Mouse (Mus musculus): ENCODE results near the gene Mgat3. TPM values are rescaled to one million over a fixed set of nuclear protein-coding genes. Genes with fewer than 3 reads are reported as not detected.
A peak's percentile ranks its signal among the peaks of the same experiment; 100 is the strongest.

Mgat3 gene
- polyA plus RNA-seq, 1 experiment: 65.1 TPM

DNA sequence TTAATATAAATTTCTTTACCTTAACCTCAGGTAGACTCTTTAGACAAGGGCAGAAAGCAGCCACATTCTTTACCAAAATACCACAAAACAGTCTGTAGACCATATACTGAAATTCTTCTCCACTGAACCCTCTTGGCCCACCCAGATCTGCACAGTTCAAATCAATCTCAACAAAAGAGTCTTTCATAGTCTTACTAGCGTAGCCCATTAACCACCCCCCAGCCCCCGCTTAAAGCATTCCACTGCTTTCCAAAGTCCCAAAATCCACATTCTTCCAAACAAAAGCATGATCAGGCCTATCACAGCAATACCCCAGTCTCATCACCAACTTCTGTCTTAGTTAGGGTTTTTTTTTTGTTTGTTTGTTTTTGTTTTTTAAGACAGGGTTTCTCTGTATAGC, 26.0 kb downstream of the Mgat3 start:
- WGBS: 73% methylated on average over 2 of the region's 2 CpGs
- no peak overlapping the region for H3K4me3 ChIP-seq (ENCODE audit: insufficient read depth, low read depth, low read length)

GRCm38 (mm10) chr15:80202111-80202775, 28.7 kb downstream of the Mgat3 start:
- no peak overlapping the region for H3K4me3 ChIP-seq (ENCODE audit: insufficient read depth, low read depth, low read length)
- 53% methylated on average over 6 of the region's 6 CpGs for WGBS
- TF ChIP-seq POLR2A (IDR thresholded peaks at IDR 0.05; ENCODE audit: insufficient read depth, low read depth, low read length) (no peak), CTCF (IDR thresholded peaks at IDR 0.05; ENCODE audit: insufficient read depth, low read depth, low read length) (no peak)
- peak overlapping the region; percentile 77 for H3K27ac ChIP-seq (ENCODE audit: insufficient read depth, low read depth, low read length)
- peaks cover 22% of the 10 kb centered on the region for H3K4me1 ChIP-seq (ENCODE audit: control insufficient read depth, insufficient read depth, low read length)

More for the DNA sequence above, 26.0 kb downstream of the Mgat3 start:
- Histone ChIP-seq H3K27ac (ENCODE audit: insufficient read depth, low read depth, low read length) (no peak overlapping the region), H3K4me1 (ENCODE audit: control insufficient read depth, insufficient read depth, low read length) (peaks cover 18% of the 10 kb centered on the region)
- no peak for TF ChIP-seq CTCF (IDR thresholded peaks at IDR 0.05; ENCODE audit: insufficient read depth, low read depth, low read length)
- TF ChIP-seq POLR2A (IDR thresholded peaks at IDR 0.05; ENCODE audit: insufficient read depth, low read depth, low read length): no peak

- Histone ChIP-seq H3K4me3 (ENCODE audit: insufficient read depth, low read depth, low read length) (no peak overlapping the region), H3K27ac (ENCODE audit: insufficient read depth, low read depth, low read length) (no peak overlapping the region), H3K4me1 (ENCODE audit: control insufficient read depth, insufficient read depth, low read length) (peaks cover 26% of the 10 kb centered on the region)
- 54% methylated on average over 4 of the region's 4 CpGs for WGBS
- TF ChIP-seq CTCF (IDR thresholded peaks at IDR 0.05; ENCODE audit: insufficient read depth, low read depth, low read length) (no peak), POLR2A (IDR thresholded peaks at IDR 0.05; ENCODE audit: insufficient read depth, low read depth, low read length) (no peak)
These were observed 29.9 kb downstream of the Mgat3 start for GRCm38 (mm10) chr15:80203406-80203805.

- 91% methylated on average over 3 of the region's 3 CpGs for WGBS
- Histone ChIP-seq H3K4me3 (ENCODE audit: insufficient read depth, low read depth, low read length) (no peak overlapping the region), H3K27ac (ENCODE audit: insufficient read depth, low read depth, low read length) (no peak overlapping the region), H3K4me1 (ENCODE audit: control insufficient read depth, insufficient read depth, low read length) (peaks cover 25% of the 10 kb centered on the region)
- TF ChIP-seq CTCF (IDR thresholded peaks at IDR 0.05; ENCODE audit: insufficient read depth, low read depth, low read length): no peak
- TF ChIP-seq POLR2A (IDR thresholded peaks at IDR 0.05; ENCODE audit: insufficient read depth, low read depth, low read length): no peak
These were observed 32.6 kb downstream of the Mgat3 start for GRCm38 (mm10) chr15:80206057-80206565.

DNA sequence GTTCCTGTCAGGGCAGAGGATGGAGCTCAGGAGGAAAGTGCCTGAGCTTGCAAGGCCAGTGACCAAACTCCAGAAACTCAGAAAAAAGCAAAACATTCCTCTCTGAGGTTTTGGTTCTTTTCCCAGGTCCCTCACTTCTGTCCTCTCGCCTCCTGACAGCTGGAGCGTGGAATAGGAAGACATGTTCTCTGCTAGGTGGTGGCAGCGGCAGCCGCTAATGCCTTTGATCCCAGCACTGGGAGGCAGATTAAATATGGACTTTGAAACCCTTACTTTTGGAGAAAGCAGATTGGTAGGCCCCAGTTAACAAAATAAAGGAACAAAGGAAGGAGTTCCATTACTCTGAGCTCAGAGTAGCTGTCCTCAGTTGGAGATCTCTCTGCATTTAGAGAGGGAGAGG, 34.9 kb downstream of the Mgat3 start:
- 43% methylated on average over 4 of the region's 4 CpGs for WGBS
- TF ChIP-seq POLR2A (IDR thresholded peaks at IDR 0.05; ENCODE audit: insufficient read depth, low read depth, low read length) (no peak), CTCF (IDR thresholded peaks at IDR 0.05; ENCODE audit: insufficient read depth, low read depth, low read length) (no peak)
- Histone ChIP-seq H3K27ac (ENCODE audit: insufficient read depth, low read depth, low read length) (no peak overlapping the region), H3K4me3 (ENCODE audit: insufficient read depth, low read depth, low read length) (no peak overlapping the region), H3K4me1 (ENCODE audit: control insufficient read depth, insufficient read depth, low read length) (peaks cover 16% of the 10 kb centered on the region)

GRCm38 (mm10) chr15:80213688-80214087, 40.2 kb downstream of the Mgat3 start:
- TF ChIP-seq POLR2A (IDR thresholded peaks at IDR 0.05; ENCODE audit: insufficient read depth, low read depth, low read length): no peak
- no peak for TF ChIP-seq CTCF (IDR thresholded peaks at IDR 0.05; ENCODE audit: insufficient read depth, low read depth, low read length)
- H3K4me3 ChIP-seq (ENCODE audit: insufficient read depth, low read depth, low read length): no peak overlapping the region
- H3K27ac ChIP-seq (ENCODE audit: insufficient read depth, low read depth, low read length): no peak overlapping the region
- H3K4me1 ChIP-seq (ENCODE audit: control insufficient read depth, insufficient read depth, low read length): 0 out of 2 replicates have a peak, but pooled peaks cover 4% of the 10 kb centered on the region

GRCm38 (mm10) chr15:80215716-80216479, 42.4 kb downstream of the Mgat3 start:
- TF ChIP-seq POLR2A (IDR thresholded peaks at IDR 0.05; ENCODE audit: insufficient read depth, low read depth, low read length) (no peak), CTCF (IDR thresholded peaks at IDR 0.05; ENCODE audit: insufficient read depth, low read depth, low read length) (no peak)
- Histone ChIP-seq H3K27ac (ENCODE audit: insufficient read depth, low read depth, low read length) (no peak overlapping the region), H3K4me1 (ENCODE audit: control insufficient read depth, insufficient read depth, low read length) (peaks cover 10% of the 10 kb centered on the region; the same call in 1 of the 2 replicates), H3K4me3 (ENCODE audit: insufficient read depth, low read depth, low read length) (no peak overlapping the region)
- 20% methylated on average over 10 of the region's 10 CpGs for WGBS

GRCm38 (mm10) chr15:80216480-80216820, 42.9 kb downstream of the Mgat3 start:
- TF ChIP-seq CTCF (IDR thresholded peaks at IDR 0.05; ENCODE audit: insufficient read depth, low read depth, low read length): no peak
- TF ChIP-seq POLR2A (IDR thresholded peaks at IDR 0.05; ENCODE audit: insufficient read depth, low read depth, low read length): no peak
- peaks cover 10% of the 10 kb centered on the region; the same call in 1 of the 2 replicates for H3K4me1 ChIP-seq (ENCODE audit: control insufficient read depth, insufficient read depth, low read length)
- H3K27ac ChIP-seq (ENCODE audit: insufficient read depth, low read depth, low read length): no peak overlapping the region
- no peak overlapping the region for H3K4me3 ChIP-seq (ENCODE audit: insufficient read depth, low read depth, low read length)
- 69% methylated on average over 9 of the region's 9 CpGs for WGBS

GRCm38 (mm10) chr15:80217476-80217875, 44.0 kb downstream of the Mgat3 start:
- Histone ChIP-seq H3K4me1 (ENCODE audit: control insufficient read depth, insufficient read depth, low read length) (peaks cover 10% of the 10 kb centered on the region; the same call in 1 of the 2 replicates), H3K4me3 (ENCODE audit: insufficient read depth, low read depth, low read length) (no peak overlapping the region), H3K27ac (ENCODE audit: insufficient read depth, low read depth, low read length) (no peak overlapping the region)
- WGBS: 93% methylated on average over 10 of the region's 10 CpGs
- no peak for TF ChIP-seq POLR2A (IDR thresholded peaks at IDR 0.05; ENCODE audit: insufficient read depth, low read depth, low read length)
- no peak for TF ChIP-seq CTCF (IDR thresholded peaks at IDR 0.05; ENCODE audit: insufficient read depth, low read depth, low read length)

Measured in olfactory bulb, adult 2 months (tissue).